Mouse (Mus musculus): ENCODE data around the gene Kcnd1.

Kcnd1 gene

DNA sequence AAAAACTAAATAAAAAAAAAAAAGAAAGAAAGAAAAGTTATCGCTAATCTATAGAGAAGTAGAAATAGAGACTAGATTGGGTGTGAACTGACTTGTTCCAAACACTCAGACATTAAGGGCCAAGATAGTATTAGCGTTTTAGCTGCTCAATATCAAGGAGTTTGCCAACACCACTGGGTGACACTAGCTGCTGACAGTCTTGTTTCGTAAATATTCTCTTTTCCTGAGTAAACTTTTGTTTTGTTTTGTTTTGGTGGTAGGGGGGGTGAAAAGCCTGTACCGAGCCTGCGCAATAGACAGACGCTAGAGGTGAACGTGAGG lies 18.7 kb downstream of the Kcnd1 start:
- POLR2A ChIA-PET: interaction anchor here in 3 of 4 experiments (0.6 to 2.0 kb wide), 33 partner anchors 9 to 522 kb away, joined by 3 to 12 read pairs (median 3); partner anchors contain the start of genes Praf2 (in 2 of the 3), Clcn5 (in 1 of the 3), Ftsj1 (in 1 of the 3) and Hdac6 (in 1 of the 3)
- CTCF ChIA-PET: interaction anchor here in 2 of 4 experiments (0.6 to 0.7 kb wide), 2 partner anchors 26 to 424 kb away, joined by 3 read pairs; no protein-coding TSS in a partner anchor

DNA sequence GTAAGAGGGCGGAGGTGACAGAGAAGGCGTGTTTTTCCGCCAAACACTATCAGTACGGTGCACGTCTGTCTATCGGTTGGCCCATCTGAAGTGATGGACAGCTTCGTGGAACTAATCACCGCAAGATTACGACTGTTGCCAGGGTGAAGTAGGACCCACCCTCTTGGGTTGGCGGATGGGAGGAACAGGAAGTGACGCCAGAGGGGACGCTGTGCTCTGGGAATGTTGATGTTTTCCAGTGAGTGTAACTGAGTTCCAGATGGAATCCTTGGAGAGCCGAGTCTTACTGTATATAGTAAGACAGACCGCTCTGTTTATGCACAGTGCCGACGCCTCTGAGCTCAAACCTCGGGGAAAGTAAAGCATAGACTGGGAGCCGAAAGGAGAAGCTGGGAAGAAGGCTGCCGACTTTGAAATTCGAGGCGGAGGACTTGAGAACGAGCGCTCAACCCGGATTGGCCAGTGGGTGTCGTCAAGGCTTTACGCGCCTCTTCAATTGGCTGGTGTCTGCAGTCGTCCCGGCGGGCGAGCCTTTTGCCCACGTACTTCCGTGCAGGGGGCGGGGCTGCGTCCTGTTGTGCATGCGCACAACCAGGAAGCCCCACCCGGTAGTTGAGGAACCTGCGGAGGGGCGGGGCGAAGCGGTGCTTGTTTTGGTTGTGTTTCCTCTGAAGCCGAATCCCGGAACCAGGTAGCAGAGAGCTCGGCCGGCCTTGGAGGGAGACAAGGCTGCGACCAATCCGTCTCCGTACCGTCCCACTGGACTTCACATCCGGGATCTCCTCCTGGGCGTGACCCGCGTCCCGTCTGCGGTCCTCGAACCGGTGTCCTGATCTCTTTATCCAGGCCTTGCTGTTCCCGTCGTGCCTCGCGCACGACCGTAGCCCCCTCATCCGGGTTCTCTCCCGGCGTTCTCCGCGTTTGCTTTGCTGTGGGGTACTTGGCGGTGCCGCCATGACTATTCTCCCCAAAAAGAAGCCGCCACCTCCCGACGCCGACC lies 19.4 kb downstream of the Kcnd1 start, which contains the start of gene Otud5:
TSS of gene Otud5 (plus strand) at position 202 of the 1,000 bp plus-strand sequence.
- POLR2A ChIA-PET: interaction anchor here in 3 of 4 experiments (0.6 to 2.0 kb wide), 34 partner anchors 8 to 523 kb away, joined by 3 to 12 read pairs (median 3); partner anchors contain the start of genes Praf2 (in 2 of the 3), Clcn5 (in 1 of the 3), Ftsj1 (in 1 of the 3) and Hdac6 (in 1 of the 3)
- CTCF ChIA-PET: interaction anchor here in 2 of 4 experiments (0.6 to 0.9 kb wide), 3 partner anchors 23 to 425 kb away, joined by 3 read pairs; no protein-coding TSS in a partner anchor

DNA sequence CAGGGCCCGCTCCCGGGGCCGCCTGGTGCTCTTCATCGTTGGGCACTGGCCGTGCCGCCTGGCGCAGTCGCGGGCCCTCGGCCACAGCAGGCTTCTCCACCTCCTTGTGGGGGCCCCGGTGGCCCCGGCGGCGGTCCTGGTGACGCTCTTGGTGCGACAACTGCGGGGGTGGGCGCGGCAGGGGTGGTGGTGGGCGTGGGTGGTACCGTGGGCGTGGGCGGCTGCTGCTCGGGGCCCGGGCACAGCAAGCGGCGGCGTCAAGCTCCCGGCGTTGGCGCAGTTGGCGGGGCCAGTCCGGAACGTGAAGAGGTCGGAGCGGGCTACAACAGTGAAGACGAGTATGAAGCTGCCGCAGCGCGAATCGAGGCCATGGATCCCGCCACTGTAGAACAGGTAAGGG lies 20.2 kb downstream of the Kcnd1 start:
- ChIA-PET CTCF (interaction anchor here in 1 of 4 experiments (0.9 kb wide), 1 partner anchor 22 kb away, joined by 3 read pairs; no protein-coding TSS in a partner anchor), POLR2A (interaction anchor here in 3 of 4 experiments (0.6 to 1.9 kb wide), 17 partner anchors 10 to 523 kb away, joined by 3 to 12 read pairs (median 4); partner anchors contain the start of genes Kcnd1 (in 2 of the 3), Clcn5 (in 1 of the 3), Hdac6 (in 1 of the 3) and Praf2 (in 1 of the 3))

DNA sequence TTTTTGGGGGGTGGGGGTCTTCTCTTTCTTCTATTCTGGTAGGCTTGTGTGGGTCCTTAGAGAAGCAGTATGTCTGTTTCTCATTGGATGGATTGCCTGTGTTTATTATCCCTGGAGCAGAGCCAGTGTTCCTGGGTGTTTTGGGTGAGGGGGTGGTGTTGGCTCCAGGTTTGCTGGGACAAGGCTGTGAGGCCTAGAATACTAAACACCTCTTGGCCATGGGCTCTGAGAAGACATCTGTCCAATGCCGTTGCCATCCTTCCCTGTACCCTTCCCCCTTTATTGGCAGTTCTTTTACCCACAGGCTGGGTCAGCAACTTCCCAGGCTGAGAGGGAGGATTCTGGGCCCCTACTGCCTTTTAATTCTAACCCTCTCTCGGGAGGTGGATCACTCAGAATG lies 25.8 kb downstream of the Kcnd1 start:
- ChIA-PET POLR2A (interaction anchor here in 1 of 4 experiments (0.9 to 1.0 kb wide), 2 partner anchors 10 to 24 kb away, joined by 3 read pairs; no protein-coding TSS in a partner anchor), CTCF (no interaction called here)

DNA sequence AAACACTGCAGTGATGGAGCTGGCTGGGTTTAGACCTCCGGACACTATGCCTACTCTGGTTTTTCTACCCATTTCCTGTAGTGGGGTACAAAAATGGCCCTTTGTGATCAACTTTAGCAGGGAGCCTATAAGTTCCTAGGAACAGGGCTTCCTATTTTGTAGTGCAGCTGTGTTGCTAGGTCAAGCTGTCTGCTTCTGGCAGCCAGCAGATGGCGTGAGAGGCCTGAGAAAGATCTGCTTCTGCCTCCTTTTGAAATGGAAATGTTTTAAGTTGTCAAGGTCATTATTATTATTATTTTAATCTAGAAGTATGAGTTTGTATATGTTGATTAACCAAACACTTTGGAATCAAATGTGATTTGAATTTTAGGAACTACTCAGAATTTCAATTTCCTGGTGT lies 32.5 kb downstream of the Kcnd1 start:
- CTCF ChIA-PET: interaction anchor here (0.5 to 1.1 kb wide), 7 partner anchors 31 to 698 kb away, joined by 3 to 4 read pairs (median 4); no protein-coding TSS in a partner anchor
- POLR2A ChIA-PET: interaction anchor here in 3 of 4 experiments (0.5 to 1.0 kb wide), 4 partner anchors 67 to 159 kb away, joined by 3 to 7 read pairs (median 3); partner anchors contain the start of gene Hdac6 (in 1 of the 3)

DNA sequence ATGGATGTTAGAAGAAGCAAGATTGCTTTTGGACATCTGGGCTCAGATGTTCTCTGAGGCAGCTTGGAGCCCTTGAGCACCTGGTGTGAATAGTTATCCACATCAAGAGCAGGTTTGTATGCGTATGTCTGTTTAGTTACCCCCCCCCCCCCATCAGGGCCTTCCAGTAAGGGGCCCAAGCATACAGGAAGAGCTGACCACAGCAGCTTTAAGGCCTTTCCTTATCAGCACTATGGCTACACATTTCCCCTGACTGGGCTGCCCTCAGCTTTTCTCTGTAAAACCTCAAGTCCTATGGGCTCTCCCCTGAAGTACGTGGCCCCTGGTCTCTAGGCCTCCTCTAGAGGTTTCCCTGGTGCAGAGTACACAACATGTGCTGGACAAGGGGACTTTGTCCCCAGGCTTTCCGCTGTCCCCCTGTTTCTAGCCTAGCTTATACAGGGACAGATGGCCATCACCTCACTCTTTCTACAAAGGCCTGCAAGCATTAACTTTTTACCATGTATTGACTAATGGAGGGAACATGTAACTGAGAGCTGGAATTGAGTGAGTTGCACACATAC lies 37.2 kb downstream of the Kcnd1 start:
- CTCF ChIA-PET: no interaction called here
- POLR2A ChIA-PET: interaction anchor here in 2 of 4 experiments (0.7 to 1.4 kb wide), 3 partner anchors 14 to 116 kb away, joined by 3 to 5 read pairs (median 4); no protein-coding TSS in a partner anchor

DNA sequence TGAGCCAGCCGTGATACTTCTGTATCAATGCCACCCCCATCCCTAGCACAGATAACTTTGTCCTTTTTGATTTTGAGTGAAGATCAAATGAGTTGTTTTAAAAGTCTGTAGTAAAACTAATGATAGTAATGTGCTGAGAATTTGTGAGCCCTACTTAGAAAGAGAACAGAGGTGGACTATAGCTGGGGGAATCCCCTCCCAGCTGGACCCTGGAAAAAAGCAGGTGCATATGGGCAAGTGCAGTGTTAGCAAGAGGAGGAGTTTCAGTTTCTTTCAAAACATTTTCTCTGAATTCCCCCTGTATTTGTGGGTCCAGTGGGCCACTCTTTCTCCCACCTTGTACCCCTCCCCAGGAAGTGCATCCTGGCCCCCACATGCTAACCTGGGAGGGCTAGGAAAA lies 41.1 kb downstream of the Kcnd1 start:
- CTCF ChIA-PET: no interaction called here
- POLR2A ChIA-PET: no interaction called here

DNA sequence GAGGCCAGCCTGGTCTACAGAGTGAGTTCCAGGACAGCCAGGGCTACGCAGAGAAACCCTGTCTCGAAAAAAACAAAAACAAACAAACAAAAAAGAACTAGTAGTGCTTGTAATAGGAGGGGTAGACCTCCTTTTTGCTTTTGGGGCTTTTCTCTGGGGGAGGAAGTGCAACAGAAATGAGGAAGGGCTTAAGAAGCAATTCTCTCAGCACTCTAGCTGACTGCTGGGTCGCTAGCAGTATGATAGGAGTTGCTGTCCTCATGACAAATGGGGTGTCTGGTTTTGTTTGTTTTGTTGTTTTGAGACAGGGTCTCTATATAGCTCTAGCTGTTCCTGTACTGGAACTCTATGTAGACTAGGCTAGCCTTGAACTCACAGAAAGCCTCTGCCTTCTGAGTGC lies 42.5 kb downstream of the Kcnd1 start:
- ChIA-PET CTCF (interaction anchor here in 1 of 4 experiments (0.8 to 0.9 kb wide), 2 partner anchors 23 to 39 kb away, joined by 3 read pairs; no protein-coding TSS in a partner anchor), POLR2A (interaction anchor here in 2 of 4 experiments (1.3 to 1.7 kb wide), 2 partner anchors 14 to 19 kb away, joined by 3 to 4 read pairs; partner anchors contain the start of gene Pim2 (in 1 of the 2))

DNA sequence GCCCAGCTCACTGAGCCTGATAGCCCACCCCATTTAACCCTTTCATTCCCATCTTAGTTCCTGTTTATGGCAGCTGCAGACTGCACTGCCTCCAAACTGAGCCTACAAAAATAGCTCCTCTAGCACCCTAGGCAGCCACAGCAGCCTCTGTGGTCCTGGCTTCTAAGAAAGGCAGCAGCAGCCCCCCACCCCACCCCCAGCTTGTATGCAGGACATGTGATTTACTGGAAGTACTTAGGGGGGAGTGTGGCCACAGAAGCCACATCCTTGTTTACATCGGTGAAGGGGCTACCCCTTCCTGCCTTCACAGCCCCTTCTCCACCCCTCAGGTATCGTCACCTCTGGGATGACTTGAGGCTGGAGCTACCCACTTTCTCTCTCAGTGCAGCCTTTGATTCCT lies 43.3 kb downstream of the Kcnd1 start:
- ChIA-PET CTCF (interaction anchor here in 1 of 4 experiments (0.8 to 0.9 kb wide), 2 partner anchors 24 to 40 kb away, joined by 3 read pairs; no protein-coding TSS in a partner anchor), POLR2A (interaction anchor here in 2 of 4 experiments (0.7 to 1.7 kb wide), 2 partner anchors 9 to 13 kb away, joined by 3 to 4 read pairs; partner anchors contain the start of gene Pim2 (in 1 of the 2))

DNA sequence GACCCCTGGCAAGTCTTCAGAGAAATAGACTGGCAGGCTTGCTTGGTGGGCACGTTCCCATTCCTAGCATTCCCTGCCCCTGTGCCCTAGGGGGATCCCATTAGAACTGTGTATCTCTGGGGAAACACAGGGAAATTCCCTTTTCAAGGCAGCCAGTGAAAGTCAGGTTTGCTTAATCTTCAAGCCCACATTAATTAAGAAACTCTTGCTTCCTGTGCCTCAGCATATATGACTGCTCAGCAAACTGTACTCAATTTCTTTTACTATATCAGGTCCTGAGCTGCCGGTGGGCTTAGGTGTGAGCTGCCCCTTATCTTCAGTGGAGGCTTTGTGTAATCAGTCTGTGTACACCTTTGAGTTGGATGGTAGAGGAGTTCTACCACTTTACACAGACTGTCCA lies 43.7 kb downstream of the Kcnd1 start:
- CTCF ChIA-PET: no interaction called here
- POLR2A ChIA-PET: interaction anchor here in 2 of 4 experiments (0.7 to 1.7 kb wide), 3 partner anchors 10 to 83 kb away, joined by 3 to 9 read pairs (median 4); partner anchors contain the start of gene Pim2 (in 1 of the 2)

DNA sequence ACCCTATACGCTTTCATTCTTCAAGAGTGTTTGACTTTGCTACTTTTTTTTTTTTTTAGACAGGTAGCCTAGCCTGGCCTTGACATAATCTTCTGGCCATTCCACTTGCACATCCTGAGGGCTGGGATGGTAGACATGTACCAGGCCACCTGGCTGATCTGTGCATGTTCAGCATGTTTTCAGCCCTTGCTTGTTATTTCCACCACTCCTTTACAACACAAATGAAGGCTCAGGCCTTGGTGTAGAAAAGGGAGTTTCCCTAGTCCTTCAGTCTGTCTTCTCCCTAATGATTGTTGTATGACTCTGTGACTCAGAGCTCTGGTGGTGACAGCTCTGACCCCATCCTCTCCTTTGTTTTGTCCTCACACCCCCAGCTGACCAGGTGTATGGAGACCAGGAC lies 45.1 kb downstream of the Kcnd1 start:
- POLR2A ChIA-PET: interaction anchor here in 1 of 4 experiments (0.7 kb wide), 1 partner anchor 90 kb away, joined by 5 read pairs; no protein-coding TSS in a partner anchor
- CTCF ChIA-PET: no interaction called here

DNA sequence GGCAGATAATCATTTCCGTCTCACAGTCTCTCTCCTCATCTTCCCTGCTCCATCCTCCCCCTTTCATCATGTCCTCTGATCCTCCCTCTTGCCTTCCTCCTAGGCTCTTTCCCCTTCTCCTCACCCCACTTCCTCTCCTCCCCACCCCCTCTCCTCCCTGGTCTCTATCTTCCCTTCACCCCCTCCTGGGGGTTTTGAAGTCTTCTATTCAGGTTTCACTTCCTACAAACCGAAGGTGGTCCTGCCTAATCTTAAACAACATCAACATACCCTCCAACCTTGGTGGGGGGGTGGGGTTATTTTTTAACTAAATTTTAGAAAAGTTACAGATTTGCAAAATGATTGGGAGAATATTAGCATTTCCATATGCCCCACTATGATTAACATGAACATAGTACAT lies 46.4 kb downstream of the Kcnd1 start:
- CTCF ChIA-PET: no interaction called here
- POLR2A ChIA-PET: no interaction called here

DNA sequence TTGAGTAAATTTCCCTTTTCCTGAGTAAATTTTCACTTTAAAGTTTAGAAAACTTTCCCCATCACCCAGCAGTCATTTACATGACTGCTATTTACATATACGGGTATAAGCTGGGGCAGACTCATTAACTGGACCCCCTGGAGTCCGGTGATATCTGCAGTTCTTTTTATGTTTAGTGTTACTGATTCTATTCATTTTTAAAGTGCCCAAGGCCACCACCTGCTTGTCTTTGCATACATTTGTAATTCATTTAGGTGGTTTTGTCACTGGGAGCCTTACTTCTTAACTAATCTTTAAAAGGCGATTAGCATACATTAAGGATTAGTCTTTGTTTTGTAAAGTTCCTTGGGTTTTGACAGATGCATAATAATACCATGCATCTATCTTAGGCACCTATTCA lies 47.7 kb downstream of the Kcnd1 start:
- CTCF ChIA-PET: interaction anchor here in 2 of 4 experiments (0.5 to 0.8 kb wide), 4 partner anchors 10 to 322 kb away, joined by 3 to 5 read pairs (median 4); no protein-coding TSS in a partner anchor
- POLR2A ChIA-PET: interaction anchor here in 3 of 4 experiments (0.7 to 1.8 kb wide), 14 partner anchors 10 to 263 kb away, joined by 3 to 7 read pairs (median 3); partner anchors contain the start of genes Hdac6 (in 2 of the 3), Otud5 (in 2 of the 3), Slc35a2 (in 1 of the 3) and Wdr13 (in 1 of the 3)

DNA sequence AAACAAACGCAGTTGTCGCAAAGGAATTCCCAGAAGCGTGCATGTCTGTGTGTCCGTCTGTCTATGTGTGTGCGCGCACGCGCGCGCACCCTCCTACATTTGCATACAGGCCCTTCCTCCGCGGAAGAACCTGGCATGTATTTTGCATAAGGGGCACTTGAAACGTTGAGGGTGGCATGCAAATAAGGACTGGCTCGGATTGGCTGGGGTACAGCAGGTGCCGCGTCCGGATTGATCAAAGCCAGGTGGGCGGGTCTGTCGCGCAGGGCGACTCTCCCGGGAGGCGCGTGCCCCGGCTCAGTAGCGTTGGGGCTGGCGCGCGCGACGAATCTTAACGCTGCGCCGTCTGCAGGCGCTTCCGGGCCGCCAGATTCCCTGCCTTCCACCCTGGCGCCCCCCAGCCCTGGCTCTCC lies 55.9 kb downstream of the Kcnd1 start, which contains the start of gene Pim2:
TSS of gene Pim2 (plus strand) at position 256 of the 413 bp plus-strand sequence.
- ChIA-PET POLR2A (interaction anchor here in 1 of 4 experiments (1.1 to 1.2 kb wide), 2 partner anchors 13 to 21 kb away, joined by 4 read pairs; partner anchors contain the start of genes Pqbp1 and Timm17b), CTCF (no interaction called here)

DNA sequence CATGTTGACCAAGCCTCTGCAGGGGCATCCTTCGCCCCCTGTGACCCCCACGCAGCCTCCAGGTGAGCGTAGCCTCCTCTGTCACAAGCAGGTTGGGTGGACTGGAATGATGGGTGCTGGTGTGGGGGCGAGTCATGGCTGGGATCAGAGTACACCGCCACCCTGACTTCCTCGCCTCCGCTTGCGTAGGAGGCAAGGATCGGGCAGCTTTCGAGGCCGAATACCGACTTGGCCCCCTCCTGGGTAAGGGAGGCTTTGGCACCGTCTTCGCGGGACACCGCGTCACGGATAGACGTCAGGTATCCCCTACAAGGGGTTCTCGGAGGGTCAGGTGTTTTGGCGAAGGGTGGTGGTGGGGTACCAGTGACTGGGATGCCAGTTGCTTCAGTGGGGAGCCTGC lies 56.4 kb downstream of the Kcnd1 start:
- ChIA-PET CTCF (no interaction called here), POLR2A (interaction anchor here in 1 of 4 experiments (1.1 kb wide), 1 partner anchor 13 kb away, joined by 4 read pairs; no protein-coding TSS in a partner anchor)

DNA sequence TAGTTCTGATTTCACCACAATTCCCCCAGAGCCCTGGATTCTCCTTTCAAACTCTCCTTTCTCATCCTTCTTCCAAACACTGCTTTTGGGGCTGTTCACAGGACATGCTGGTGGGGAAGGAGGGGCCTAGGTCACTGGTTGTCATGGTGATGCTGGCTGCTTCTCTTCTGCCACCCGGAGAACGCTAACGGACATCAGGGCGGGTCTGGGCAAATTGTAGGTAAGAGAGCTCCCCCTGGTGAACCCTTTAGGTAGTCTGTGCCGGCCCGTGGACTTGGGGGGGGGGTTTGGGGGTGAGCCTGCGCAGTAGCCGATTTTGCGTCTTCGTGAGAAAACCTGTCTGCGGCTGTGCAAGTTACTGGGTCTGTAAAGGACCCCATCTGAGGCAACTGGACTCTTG lies 57.7 kb downstream of the Kcnd1 start:
- ChIA-PET CTCF (interaction anchor here in 2 of 4 experiments (0.6 to 1.0 kb wide), 10 partner anchors 10 to 839 kb away, joined by 3 to 11 read pairs (median 4); partner anchors contain the start of genes Ccnb3 (in 1 of the 2) and Hdac6 (in 1 of the 2)), POLR2A (interaction anchor here (0.6 to 1.0 kb wide), 8 partner anchors 10 to 977 kb away, joined by 3 to 5 read pairs (median 3); partner anchors contain the start of genes Pqbp1 (in 1 of the 4) and Timm17b (in 1 of the 4))

DNA sequence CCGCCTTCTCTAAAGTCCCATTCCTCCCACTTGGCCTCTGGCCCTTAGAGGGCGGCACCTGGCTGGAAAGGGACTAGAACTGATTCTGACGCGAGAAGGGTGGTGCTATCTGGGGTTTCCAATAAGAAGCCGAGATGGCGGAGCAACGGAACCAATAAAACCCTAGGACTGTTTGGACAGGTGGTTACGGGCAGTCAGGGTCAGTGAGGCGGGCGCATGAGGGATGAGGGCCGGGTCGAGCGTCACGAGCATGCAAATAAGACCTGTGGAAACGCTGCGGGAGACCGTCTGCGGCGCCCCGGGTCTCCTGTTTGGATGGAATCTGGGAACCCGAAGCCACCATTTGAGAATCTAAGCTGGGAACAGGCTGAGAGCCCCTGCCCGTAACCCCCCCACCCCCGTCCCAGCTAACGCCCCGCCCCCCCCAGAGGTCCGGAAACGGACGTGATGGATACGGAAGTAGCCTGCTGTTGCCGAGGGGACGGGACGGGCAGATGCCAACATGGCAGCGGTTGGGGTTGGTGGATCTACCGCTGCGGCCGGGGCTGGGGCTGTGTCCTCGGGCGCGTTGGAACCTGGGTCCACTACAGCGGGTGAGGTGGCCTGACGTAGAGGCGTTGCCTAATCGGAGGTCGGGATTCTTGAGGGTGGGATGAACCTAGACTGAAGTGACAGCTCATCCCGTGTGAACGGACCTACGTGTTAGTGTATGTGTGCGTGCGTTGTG lies 61.9 kb downstream of the Kcnd1 start, which contains the start of gene Slc35a2:
TSS of gene Slc35a2 (plus strand) at position 188 of the 727 bp plus-strand sequence.
- CTCF ChIA-PET: no interaction called here
- POLR2A ChIA-PET: interaction anchor here in 2 of 4 experiments (0.6 to 3.5 kb wide), 21 partner anchors 9 to 508 kb away, joined by 3 to 15 read pairs (median 3); partner anchors contain the start of genes Pqbp1 (in 2 of the 2), Timm17b (in 2 of the 2), Eras (in 1 of the 2) and Rbm3 (in 1 of the 2)
